Mouse (Mus musculus) heart, adult 18-20 months (tissue): ENCODE results near the gene Dennd1a. TPM values are rescaled to one million over a fixed set of nuclear protein-coding genes. Genes with fewer than 3 reads are reported as not detected.

Experiments used
- DNase-seq, 2 experiments: peaks; one replicate each; pipeline ENCODE4 v3.0.0; 2021 to 2022; ENCODE audit warnings: mixed read lengths in 1 of 2
- microRNA-seq, 2 experiments: library from miRNA; unstranded; fragments of <30 nt; microRNA quantifications; one replicate each; pipeline ENCODE4 v1.2.0; 2022
- total RNA-seq, 2 experiments: library from RNA; stranded (reverse); gene quantifications; 2 replicates each; pipeline ENCODE4 v1.2.3; 2021

Gene Dennd1a
- total RNA-seq, 2 experiments from 2014 or later, result 22.9 to 27.2 TPM

DNA sequence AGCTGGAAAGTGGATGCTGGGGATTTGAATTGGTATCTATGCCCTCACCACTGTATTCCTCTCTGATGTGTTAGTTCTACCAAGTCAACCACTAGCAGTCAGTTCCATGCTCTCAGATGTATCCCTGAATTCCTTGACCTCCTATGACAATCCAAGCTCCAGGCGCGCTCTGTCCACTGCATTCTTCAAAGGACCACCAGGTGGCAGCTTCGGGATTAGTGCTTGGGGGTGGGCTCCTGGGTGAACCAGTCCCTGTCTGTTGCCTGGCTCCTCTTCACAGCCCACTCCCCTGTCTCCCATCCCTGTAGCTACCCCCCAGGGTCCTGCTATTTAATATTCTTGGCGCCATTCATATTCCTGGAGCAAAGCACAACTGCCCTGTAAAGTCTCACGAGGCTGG is 512.6 kb downstream of the Dennd1a start:
- peak in 1 of 2 experiments; percentile 60 for DNase-seq

DNA sequence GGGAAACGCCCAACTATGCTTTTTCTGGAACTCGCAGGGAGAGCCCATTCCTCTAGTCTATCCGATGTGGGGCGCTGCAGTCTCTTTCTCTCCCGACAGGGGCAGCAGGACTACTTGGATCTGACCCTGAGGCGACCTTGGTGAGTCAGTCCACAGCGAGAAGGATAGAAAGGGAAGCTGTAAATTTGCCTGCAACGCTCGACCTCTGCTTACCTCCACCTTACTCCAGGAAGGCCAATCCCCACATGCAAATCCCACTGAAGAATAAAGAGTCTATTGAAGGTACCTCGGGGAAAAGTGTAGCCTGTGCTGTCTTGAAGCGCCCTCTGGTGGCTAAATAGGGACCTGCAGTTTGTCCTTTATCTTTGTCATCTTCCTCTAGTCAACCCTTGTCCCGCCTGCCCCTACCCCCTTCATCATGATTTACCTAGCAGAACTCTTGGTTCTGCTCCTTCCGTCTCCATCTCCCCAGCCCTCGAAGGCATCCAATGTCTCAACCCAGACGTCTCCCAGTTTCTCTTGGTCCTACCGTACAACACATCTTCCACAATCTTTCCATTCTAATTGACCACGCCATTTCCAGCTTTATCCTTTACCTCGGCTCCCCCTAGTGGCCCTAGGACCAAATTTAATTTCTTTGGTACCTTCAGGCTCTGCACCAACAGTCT is 515.4 kb downstream of the Dennd1a start:
- DNase-seq, result peak; percentile 79 to 93

DNA sequence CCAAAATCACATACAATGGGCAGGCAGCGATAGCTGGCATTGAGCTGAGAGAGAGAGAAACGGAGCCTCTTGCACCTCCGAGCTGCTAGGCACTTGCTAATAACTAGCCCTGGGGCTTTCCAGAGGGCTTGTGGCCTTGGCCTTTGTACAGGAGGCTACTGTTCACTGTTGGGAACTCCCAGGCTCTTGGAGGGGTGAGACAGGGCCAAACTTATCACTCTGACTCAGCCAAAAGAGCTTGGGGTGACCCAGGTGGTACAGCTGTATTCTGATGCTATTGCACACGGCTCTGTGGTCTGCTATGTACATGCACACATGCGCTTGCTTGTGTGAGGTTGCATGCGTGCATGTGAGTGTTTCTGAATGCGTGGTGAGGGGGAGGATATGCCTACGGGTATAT is 517.4 kb downstream of the Dennd1a start:
- DNase-seq, result no peak

DNA sequence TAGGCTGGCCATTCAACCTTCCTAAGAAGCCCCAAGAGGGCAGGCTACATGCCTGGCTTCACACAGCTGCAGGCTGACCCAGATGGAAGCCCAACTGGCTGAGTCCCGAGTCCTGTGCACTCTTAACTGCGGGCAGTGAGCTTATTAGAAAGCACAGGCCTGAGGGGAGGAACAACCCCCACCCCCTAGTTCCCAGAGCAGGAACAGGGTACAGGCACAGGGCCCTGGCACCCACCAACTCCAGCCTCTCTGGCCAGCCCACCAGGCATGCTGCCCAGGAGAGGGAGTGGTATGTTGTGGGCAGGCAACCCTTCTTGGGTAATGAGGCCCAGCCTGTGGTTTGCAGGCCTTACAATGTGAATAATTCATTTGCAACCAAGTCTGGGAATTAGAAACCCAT is 518.3 kb downstream of the Dennd1a start:
- DNase-seq, result peak in 1 of 2 experiments; percentile 38

DNA sequence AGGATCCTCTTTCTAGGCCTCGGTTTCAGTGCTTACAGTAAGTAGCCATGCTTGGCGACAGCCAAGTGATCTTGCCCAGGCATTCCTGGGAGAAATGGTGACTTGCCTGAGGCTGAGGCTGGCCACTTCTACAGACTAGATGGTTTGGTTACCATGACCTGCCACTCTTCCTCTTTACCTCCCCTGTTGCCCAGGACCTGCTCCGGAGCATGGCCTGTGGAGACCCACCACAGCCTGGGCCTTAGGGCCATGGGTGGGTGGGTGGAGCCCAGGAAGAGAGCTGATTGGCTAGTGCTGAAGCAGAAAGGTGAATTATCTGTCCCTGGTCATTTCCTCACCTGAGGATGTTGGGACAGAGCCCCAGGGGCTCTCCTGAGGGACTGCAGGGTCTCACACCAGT is 519.5 kb downstream of the Dennd1a start:
- no peak for DNase-seq

DNA sequence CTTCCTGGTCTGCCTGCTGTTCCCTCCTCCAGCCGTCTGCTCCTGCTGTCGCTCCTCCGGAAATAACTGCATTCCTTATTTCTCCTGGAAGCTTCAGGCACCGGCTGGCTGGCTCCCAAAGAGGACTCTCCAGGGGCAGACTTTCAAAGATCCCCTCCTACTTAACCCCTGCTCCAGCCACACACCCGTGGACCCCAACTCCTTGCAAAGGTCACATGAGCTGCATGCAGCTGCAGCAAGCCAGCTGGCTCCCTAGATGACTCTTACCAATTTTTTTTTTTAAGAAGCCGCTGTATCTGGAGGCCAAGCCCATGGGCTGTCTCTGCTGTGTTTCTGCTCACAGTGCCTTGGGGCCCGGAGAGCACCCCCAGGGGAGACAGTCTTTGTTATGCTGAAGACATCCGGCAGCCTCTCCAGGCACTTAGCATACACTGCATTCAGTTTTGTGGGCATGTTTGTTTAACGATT is 520.1 kb downstream of the Dennd1a start:
- DNase-seq, result peak; percentile 56 to 64

DNA sequence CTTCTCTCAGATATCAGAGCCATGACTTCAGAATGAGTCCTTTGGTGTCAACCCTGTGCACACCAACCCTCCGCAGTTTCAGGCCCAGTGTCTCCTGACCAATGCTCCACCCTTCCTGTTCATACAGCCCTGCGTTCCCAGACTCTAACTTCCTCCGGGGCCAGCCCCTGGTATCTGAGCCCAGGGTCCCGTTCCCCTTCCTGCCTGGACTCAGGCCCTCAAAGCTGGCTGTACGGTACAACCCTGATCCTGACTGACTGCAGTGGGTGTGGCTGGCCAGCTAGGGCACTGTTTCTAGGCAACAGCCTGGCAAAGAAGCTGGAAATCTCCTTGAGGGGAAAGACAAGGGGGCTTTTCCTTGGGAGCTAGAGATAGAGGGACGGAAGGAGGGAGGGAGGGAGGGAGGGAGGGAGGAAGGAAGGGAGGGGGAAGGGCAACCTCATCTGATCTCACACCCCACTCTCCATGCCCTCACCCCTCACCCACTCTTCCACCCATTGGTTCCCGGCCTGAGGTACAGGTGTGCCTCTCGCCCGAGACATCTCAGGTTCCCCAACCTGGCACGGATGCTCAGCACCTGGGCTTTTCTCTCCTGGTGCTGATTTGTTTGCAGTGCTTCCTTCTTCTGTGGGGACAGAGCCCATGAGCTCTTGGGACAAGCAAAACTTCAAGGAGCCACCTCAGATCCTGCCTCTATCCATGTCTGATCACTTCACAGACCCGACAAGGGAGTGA is 521.0 kb downstream of the Dennd1a start:
- peak in 1 of 2 experiments; percentile 56 for DNase-seq

DNA sequence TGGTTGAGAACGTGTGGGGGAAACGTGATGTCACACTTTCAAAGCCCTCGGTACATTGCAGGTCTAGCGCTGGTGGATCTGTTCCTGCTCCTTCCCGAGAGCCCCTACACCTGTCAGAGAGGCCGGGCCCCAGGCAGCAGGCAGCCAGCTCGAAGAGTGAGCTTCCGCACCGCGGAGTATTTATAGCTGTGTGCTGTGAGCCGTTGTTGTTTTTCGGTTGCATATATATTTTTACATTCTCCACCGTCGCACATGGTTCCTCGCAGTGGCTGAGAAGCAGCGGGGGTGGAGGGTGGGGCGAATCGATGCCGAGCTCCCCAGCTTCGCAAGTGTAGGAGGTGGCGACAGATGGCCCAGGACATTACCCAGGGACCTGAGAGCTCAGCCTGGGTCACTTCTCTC is 522.1 kb downstream of the Dennd1a start:
- no peak for DNase-seq

DNA sequence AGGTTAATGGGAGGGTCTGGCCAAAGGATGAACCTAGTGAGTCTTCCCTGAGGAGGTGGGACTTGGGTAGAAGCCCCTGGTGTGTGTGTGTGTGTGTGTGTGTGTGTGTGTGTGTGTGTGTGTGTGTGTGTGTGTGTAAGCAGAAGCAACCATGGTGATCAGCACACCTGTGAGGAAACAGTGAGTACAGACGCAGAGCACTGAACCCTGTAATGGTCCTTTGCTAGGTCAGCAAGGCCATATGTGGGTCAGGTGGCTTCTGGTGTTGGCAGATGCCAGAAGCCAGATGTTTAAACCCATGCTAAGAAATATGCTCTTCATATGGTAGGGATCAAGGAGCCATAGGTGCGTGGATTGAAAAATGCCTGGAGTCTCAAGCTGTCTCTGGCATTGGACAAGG is 522.7 kb downstream of the Dennd1a start:
- no peak for DNase-seq

DNA sequence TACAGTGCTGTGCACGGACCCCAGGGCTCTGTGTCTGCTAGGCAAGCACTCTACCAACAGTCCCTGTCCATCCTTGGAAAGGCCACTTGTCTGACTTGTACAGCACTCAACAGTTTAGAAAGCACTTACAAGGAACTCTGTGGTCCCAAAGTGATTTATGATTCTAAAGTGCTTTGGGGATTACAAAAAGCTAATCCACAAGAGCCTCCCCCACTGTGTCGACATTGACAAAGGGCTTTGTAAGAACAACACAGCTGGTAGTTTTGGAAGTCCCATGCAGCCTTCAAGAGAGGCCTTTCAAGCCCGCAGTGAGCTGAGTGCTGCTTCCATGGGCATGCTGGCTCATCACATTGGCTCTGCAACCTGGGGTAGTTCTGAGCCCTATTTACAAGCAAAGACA is 523.6 kb downstream of the Dennd1a start:
- DNase-seq, result no peak

DNA sequence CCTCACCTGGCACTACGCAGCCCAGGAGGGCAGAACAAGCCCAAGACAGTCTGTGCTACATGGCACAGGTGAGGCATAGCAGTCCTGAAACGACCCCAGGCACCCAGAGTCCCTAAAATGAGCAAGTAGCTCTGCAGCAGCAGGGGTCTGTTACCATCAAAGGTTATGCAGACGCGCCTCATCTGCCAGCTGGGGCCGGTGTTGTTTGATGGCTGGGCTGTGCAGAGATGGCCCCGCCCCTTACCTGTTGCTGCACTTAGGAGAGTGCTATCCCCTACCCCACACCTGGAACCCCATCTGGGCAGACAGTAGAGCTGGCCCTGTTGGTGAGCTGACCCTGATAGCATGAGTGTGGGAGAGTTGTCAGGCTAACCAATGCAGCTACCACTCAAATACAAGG is 526.6 kb downstream of the Dennd1a start:
- DNase-seq, result no peak

DNA sequence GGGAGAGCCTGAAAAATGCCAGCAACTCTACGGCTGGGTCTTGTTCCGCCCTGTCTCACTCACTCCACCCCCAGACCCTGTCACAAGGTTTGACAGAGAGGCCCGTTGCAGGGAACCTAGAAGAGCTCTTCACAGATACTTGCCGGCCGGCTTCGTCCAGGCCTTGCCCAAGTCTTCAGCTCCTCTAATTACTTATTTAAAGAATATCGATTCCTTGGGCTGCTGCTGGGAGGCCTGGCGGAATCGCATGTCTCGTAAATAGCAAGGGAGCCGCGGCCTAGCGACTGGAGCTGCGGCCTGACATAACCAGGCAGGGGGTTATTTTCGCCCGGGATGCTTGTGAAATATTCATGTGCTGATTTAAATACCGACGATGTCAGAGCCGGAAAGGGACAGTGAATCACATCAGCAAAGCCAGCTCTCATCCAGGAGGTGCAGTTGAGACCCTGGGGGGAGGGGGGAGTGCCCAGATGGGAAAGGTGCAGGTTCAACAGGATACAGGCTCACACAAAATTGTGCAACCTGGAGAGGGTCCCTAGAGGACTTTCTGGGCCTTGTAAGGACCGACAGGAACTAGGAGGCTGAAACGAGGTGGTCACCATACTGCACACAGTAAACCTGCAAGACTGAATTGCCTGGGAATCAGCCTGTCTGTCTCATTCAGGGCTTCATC is 528.7 kb downstream of the Dennd1a start:
- DNase-seq, result no peak

DNA sequence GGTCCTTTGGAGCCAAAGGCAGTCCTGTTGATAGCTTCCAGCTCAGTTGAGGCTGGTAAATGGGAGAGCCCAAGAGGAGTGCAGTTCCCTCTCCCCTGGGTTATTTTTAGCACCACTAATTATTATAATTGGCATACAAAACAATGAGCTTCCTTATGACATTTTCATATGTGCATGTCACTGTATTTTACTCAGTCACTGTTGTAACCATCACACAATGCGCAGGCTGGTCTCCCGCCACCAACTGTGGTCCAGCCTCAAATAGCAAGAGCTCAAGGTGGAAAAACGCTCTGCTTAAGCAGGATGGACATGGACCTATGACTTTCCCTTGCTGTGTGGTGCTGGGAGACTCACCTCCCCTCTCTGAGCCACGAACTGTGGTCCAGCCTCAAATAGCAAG is 529.4 kb downstream of the Dennd1a start:
- DNase-seq, result no peak

DNA sequence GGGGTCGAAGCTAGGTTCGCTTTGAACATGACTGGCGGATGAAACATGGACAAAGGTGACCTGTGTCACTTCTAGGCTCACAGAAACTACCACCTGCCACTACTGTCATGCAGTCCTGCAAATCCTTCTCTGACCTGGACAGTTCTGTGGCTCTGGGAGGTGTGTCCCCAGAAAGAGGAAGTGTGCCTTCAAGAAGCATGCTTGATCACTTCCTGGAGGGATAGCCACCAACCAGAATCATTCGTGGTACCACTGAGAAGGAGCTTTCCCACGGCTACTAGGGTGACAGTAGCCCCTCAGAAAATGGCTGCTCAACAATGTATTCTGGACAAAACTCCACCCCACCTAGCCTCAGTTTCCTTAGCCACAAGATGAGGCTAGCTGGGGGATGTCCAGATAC is 530.2 kb downstream of the Dennd1a start:
- no peak for DNase-seq

DNA sequence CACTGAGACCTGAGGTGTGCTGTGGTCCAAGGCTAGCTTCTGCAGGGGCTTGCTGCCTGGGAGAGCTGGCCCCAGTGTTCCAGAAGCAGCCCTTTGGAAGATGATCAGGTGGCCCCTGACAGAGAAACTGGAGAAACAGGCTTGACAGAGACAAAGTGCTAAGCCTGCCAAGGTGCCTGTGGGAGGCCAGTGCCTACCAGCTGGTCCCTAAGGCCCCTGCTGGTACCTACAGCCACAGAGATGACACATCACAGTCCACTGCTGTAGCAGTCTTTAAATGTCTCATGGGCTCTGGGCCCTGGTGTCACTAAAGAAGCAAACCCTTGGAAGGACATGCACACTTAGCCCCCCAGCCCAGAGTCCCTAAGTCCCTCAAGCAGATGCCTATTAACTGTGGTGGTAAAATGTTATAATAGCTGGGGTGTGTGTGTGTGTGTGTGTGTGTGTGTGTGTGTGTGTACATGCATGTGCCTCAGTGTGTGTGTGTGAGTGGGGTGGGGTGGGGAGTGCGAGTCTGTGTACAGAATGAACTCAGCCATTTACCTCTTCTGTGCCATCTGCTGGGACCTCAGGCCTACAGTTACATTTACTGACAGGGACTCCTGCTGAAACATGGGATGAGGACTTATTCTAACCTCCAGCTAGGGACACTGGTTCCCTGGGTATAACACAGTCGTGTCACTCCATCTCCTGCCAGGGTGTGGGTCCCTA is 530.8 kb downstream of the Dennd1a start:
- DNase-seq, result no peak

DNA sequence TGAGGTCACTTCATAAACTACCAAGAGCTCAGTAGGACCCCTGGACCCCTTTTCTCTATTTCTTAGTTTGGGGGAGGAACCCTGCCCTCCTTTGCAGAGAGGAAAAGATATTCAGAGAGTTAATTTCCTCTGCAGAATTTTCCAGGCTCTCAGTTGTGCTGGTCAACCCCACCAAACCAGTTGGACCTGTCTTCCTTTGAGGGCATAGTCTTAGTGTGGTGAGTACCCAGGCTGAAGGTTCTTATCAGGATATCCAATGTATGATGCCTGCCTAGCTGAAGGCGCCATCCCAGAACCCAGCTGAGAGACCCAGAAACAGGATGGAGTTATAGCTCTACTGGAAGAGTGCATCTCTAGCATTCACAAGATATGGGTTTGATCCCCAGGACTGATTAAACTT is 536.1 kb downstream of the Dennd1a start:
- no peak for DNase-seq

DNA sequence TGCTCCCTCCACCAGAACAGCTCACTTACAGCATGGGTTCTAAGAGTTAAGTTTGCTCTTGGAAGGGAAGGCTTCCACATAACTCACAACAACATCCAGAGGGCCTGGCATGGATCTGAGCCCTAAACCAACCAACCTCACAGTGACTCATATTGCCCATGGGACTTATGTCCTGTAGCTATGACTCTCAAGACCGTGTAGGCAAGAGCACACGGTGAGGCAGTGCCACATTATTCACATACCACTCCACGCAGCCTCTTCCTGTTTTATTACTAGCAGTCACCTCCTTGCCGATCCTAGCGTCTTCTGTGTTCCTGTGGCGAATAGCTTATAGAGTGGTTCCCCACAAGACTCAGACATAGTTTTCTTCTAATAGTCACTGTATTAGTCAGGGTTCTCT is 537.9 kb downstream of the Dennd1a start:
- no peak for DNase-seq

Small RNA genes within 50 kb of the gene (microRNA-seq; reads per million reads assigned to microRNA genes)
- 0 reads per million in 2 experiments for gene Gm44455

Other genes starting within 250 kb of the Dennd1a start
- not detected for gene Lhx2, start 51.9 kb upstream of the Dennd1a start, total RNA-seq
- 1 to 10 TPM; 2.6 to 4.7 TPM for gene Nek6, start 224.3 kb upstream of the Dennd1a start, total RNA-seq